Mouse (Mus musculus) embryo, embryonic 10 days (tissue): ENCODE measurements around the gene Gsk3a.
A peak's percentile ranks its signal among the peaks of the same experiment; 100 is the strongest.

ENCODE experiments used
- DNase-seq: peaks from one replicate; pipeline ENCODE4 v3.0.0-alpha.2; 2015; ENCODE audit warnings: low spot score

Gsk3a gene

GRCm38 (mm10) chr7:25237249-25238014 lies at the start of gene Gsk3a:
Gene Gsk3a, minus strand, starts transcription at chr7:25237851.
- DNase-seq: peak; percentile 99

GRCm38 (mm10) chr7:25286989-25287388 lies 49.3 kb upstream of the Gsk3a start:
- no peak for DNase-seq

- DNase-seq: no peak
Measured at GRCm38 (mm10) chr7:25285511-25286238, 48.0 kb upstream of the Gsk3a start.

- no peak for DNase-seq
Measured at GRCm38 (mm10) chr7:25284766-25285165, 47.1 kb upstream of the Gsk3a start.

GRCm38 (mm10) chr7:25284171-25284570 lies 46.5 kb upstream of the Gsk3a start:
- no peak for DNase-seq

GRCm38 (mm10) chr7:25283637-25284036 lies 46.0 kb upstream of the Gsk3a start:
- DNase-seq: no peak

- peak; percentile 67 for DNase-seq
Measured at GRCm38 (mm10) chr7:25282731-25283211, 45.1 kb upstream of the Gsk3a start.

GRCm38 (mm10) chr7:25281734-25282601 lies 44.3 kb upstream of the Gsk3a start:
- peak; percentile 94 for DNase-seq

- peak; percentile 21 for DNase-seq
Measured at GRCm38 (mm10) chr7:25281166-25281733, 43.6 kb upstream of the Gsk3a start.

- DNase-seq: peak; percentile 70
Measured at GRCm38 (mm10) chr7:25279861-25280791, 42.5 kb upstream of the Gsk3a start.

GRCm38 (mm10) chr7:25279076-25279860 lies 41.6 kb upstream of the Gsk3a start:
- DNase-seq: peak; percentile 88

GRCm38 (mm10) chr7:25278341-25279075 lies 40.9 kb upstream of the Gsk3a start:
- peak; percentile 89 for DNase-seq

- DNase-seq: no peak
Measured at GRCm38 (mm10) chr7:25277998-25278340, 40.3 kb upstream of the Gsk3a start.

GRCm38 (mm10) chr7:25277405-25277804 lies 39.8 kb upstream of the Gsk3a start:
- DNase-seq: no peak

GRCm38 (mm10) chr7:25275555-25276298 lies 38.1 kb upstream of the Gsk3a start:
- DNase-seq: no peak

- DNase-seq: no peak
Measured at GRCm38 (mm10) chr7:25274996-25275395, 37.3 kb upstream of the Gsk3a start.

- DNase-seq: no peak
Measured at GRCm38 (mm10) chr7:25274571-25274970, 36.9 kb upstream of the Gsk3a start.
